Mouse (Mus musculus) heart, embryonic 16.5 days (tissue): ENCODE measurements at regions not wholly inside any gene's neighbourhood (a gene's known extent, or its start where the extent isn't known, plus 50 kb on each side); places are given as distances from the start of the nearest gene placed in this dataset.

ENCODE experiments used
- ATAC-seq: fragments of 200-750 bp; cut with Nextera tagmentation; replicated peaks from 2 replicates; pipeline ENCODE4 v1.8.0; 2017; ENCODE audit warnings: moderate number of reproducible peaks; ENCODE audit not compliant: insufficient read depth, low FRiP score; ENCODE audit errors: extremely low read depth
- H3K27ac ChIP-seq: fragments of 300-500 bp; sonication (generic); 2 replicates; pipeline ENCODE4 v1.5.1; 2014; ENCODE audit warnings: mild to moderate bottlenecking, low read length, control low read depth, moderate library complexity
- H3K27me3 ChIP-seq: fragments of 300-500 bp; sonication (generic); 2 replicates; pipeline ENCODE4 v1.6.1; 2014; ENCODE audit warnings: low read length, mixed read lengths; ENCODE audit not compliant: control insufficient read depth, insufficient read depth
- H3K36me3 ChIP-seq: fragments of 300-500 bp; sonication (generic); 2 replicates; pipeline ENCODE4 v1.6.1; 2014; ENCODE audit not compliant: control insufficient read depth, insufficient read depth
- H3K4me1 ChIP-seq: fragments of 300-500 bp; sonication (generic); 2 replicates; pipeline ENCODE4 v1.6.1; 2014; ENCODE audit warnings: low read length, mixed read lengths; ENCODE audit not compliant: control insufficient read depth, insufficient read depth
- H3K4me2 ChIP-seq: fragments of 300-500 bp; sonication (generic); 2 replicates; pipeline ENCODE4 v1.6.1; 2014; ENCODE audit warnings: low read depth, mild to moderate bottlenecking, control low read depth, low read length
- H3K4me3 ChIP-seq: fragments of 300-500 bp; sonication (generic); 2 replicates; pipeline ENCODE4 v1.5.1; 2014; ENCODE audit warnings: mild to moderate bottlenecking, control low read depth, low read length
- H3K9ac ChIP-seq: fragments of 300-500 bp; sonication (generic); 2 replicates; pipeline ENCODE4 v1.6.1; 2014; ENCODE audit warnings: low read length, control low read depth
- H3K9me3 ChIP-seq: fragments of 300-500 bp; sonication (generic); replicated peaks from 2 replicates; pipeline ENCODE4 v1.6.1; 2016; ENCODE audit warnings: low read length; ENCODE audit not compliant: control insufficient read depth
- WGBS: fragments of 180-500 bp; shearing (Covaris S2); extraction: QIAGEN DNeasy Blood & Tissue Kit; methylation state at CpG from one replicate; pipeline ENCODE4 v1.1.7; 2014; 5-methylcytosine and 5-hydroxymethylcytosine counted together

- no peak for ATAC-seq
These were observed 142.2 kb upstream of the Satb2 start for GRCm38 (mm10) chr1:57120678-57121077.

DNA sequence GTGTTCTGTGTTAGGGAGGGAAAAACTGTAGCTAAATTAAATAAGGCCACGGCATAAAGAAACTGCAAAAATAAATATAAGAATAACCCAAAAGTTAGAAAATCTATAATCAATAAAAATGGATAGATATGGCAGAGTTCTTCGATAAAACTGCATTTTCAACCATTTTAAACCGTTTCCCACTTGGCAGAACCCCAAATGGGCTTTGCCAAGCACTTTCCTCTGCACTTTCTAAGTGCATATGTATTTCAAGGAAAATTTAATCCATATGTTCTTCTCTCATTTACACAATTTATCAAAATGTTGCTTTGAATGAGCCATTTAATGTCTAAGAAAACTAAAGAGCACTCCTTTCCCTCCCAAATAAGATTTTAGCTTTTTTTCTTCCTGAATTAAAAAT is 165.7 kb upstream of the Satb2 start:
- ATAC-seq, result no peak
- Histone ChIP-seq H3K9me3 (no peaks in the 10 kb centered on the region), H3K4me3 (no peak overlapping the region), H3K36me3 (no peaks in the 10 kb centered on the region), H3K4me2 (no peak overlapping the region), H3K27ac (no peak overlapping the region), H3K27me3 (no peaks in the 10 kb centered on the region), H3K4me1 (no peaks in the 10 kb centered on the region), H3K9ac (no peak overlapping the region)
- 73% methylated on average over 3 of the region's 3 CpGs for WGBS

More at GRCm38 (mm10) chr1:57120678-57121077, 142.2 kb upstream of the Satb2 start:
- Histone ChIP-seq H3K4me3 (no peak overlapping the region), H3K27me3 (no peaks in the 10 kb centered on the region), H3K27ac (no peak overlapping the region), H3K4me2 (no peak overlapping the region), H3K9me3 (no peaks in the 10 kb centered on the region), H3K36me3 (no peaks in the 10 kb centered on the region), H3K4me1 (no peaks in the 10 kb centered on the region), H3K9ac (no peak overlapping the region)
- 69% methylated on average over 2 of the region's 2 CpGs for WGBS

GRCm38 (mm10) chr1:57155869-57156268 is 177.4 kb upstream of the Satb2 start:
- Histone ChIP-seq H3K9ac (no peak overlapping the region), H3K4me3 (no peak overlapping the region), H3K4me2 (no peak overlapping the region), H3K9me3 (no peaks in the 10 kb centered on the region), H3K27ac (no peak overlapping the region), H3K27me3 (no peaks in the 10 kb centered on the region), H3K4me1 (no peaks in the 10 kb centered on the region), H3K36me3 (no peaks in the 10 kb centered on the region)
- 74% methylated on average over 7 of the region's 7 CpGs for WGBS
- ATAC-seq, result no peak

DNA sequence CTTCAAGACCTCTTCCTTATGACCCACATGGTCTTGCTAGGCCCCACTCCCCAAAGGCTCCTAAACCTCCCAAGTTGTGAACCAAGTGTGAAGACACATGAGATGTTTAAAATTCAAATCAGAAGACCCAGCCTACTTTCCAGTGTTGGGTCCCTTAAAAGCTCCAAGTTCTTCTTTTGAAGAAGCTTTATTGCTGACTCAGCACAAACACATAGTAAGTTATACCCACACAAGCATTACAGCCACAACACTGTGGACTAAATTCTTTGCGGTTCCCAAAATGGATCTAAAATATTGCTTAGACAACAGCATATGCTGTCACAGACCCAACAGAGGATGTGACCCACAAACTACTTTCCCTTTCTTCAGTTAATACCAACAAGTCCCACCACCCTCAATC is 186.0 kb upstream of the Satb2 start:
- Histone ChIP-seq H3K4me3 (no peak overlapping the region), H3K9me3 (no peaks in the 10 kb centered on the region), H3K4me2 (no peak overlapping the region), H3K27me3 (no peaks in the 10 kb centered on the region), H3K4me1 (no peaks in the 10 kb centered on the region), H3K9ac (no peak overlapping the region), H3K27ac (no peak overlapping the region), H3K36me3 (no peaks in the 10 kb centered on the region)
- 89% methylated on average over 1 of the region's 1 CpGs for WGBS
- ATAC-seq, result no peak

GRCm38 (mm10) chr1:57174289-57174890 is 195.9 kb upstream of the Satb2 start:
- no peak overlapping the region for H3K4me3 ChIP-seq
- H3K27ac ChIP-seq, result no peak overlapping the region
- no peak for ATAC-seq
- no peak overlapping the region for H3K9ac ChIP-seq
- WGBS, result 62% methylated on average over 10 of the region's 10 CpGs
- H3K27me3 ChIP-seq, result no peaks in the 10 kb centered on the region
- H3K36me3 ChIP-seq, result no peaks in the 10 kb centered on the region
- H3K9me3 ChIP-seq, result no peaks in the 10 kb centered on the region
- no peaks in the 10 kb centered on the region for H3K4me1 ChIP-seq
- H3K4me2 ChIP-seq, result no peak overlapping the region

DNA sequence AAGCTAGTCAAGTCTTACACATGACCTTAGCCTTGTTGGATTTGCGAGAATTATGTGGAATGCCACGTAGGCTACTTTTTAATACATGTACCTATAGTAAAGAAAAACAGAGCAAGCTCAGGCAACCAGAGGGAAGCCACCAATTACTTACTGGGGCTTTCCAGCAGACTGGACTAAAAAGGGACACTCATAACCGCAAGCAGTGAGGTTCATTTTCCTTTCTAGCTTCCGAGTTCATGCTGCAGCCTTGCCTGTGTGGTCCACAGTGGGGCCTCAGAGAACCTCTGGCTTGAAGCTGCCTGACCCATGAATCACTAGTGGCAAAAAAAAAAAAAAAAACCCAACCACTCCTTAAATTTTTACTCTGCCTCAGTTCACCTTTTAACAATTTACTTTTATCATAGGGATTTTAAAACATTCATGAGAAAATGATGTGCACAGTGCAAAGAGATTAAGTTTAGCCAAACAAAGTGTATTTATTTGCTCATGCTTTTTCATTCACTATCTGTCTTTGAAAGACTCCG is 188.6 kb upstream of the 1700066M21Rik start:
- no peak overlapping the region for H3K4me2 ChIP-seq
- H3K36me3 ChIP-seq, result no peaks in the 10 kb centered on the region
- H3K9ac ChIP-seq, result no peak overlapping the region
- ATAC-seq, result no peak
- no peak overlapping the region for H3K27ac ChIP-seq
- no peaks in the 10 kb centered on the region for H3K27me3 ChIP-seq
- no peak overlapping the region for H3K4me3 ChIP-seq
- no peaks in the 10 kb centered on the region for H3K4me1 ChIP-seq
- H3K9me3 ChIP-seq, result no peaks in the 10 kb centered on the region
- WGBS, result 75% methylated on average over 5 of the region's 5 CpGs

DNA sequence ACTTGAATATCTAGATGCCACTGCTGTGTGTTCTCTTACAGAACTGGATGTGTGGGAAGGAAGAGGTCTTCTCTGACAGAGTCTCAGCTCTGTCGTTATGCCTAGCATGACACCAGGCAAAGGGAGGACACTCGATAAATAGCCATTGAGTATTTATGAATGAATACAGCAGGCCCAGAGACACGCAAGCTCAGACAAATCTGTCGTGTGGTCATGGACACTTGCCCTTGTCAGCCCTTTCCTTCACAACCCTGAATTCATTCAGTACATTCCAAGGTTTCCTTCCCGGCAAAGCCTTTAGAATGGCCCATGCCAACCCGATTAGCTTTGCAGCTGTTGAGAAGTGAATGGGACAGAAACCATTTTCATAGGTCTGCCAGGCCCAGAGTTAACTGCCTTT is 176.1 kb upstream of the 1700066M21Rik start:
- Histone ChIP-seq H3K9ac (no peak overlapping the region), H3K27ac (no peak overlapping the region), H3K4me1 (peaks cover 4% of the 10 kb centered on the region; the same call in 1 of the 2 replicates), H3K4me3 (no peak overlapping the region), H3K36me3 (no peaks in the 10 kb centered on the region), H3K9me3 (no peaks in the 10 kb centered on the region), H3K4me2 (no peak overlapping the region), H3K27me3 (peaks cover 7% of the 10 kb centered on the region; the same call in 1 of the 2 replicates)
- no peak for ATAC-seq
- WGBS, result 66% methylated on average over 6 of the region's 6 CpGs

GRCm38 (mm10) chr1:57204331-57204730 is 173.1 kb upstream of the 1700066M21Rik start:
- Histone ChIP-seq H3K27ac (no peak overlapping the region), H3K9ac (no peak overlapping the region), H3K27me3 (peaks cover 15% of the 10 kb centered on the region; the same call in 1 of the 2 replicates), H3K36me3 (no peaks in the 10 kb centered on the region), H3K9me3 (no peaks in the 10 kb centered on the region), H3K4me1 (peaks cover 4% of the 10 kb centered on the region; the same call in 1 of the 2 replicates), H3K4me2 (no peak overlapping the region), H3K4me3 (no peak overlapping the region)
- no peak for ATAC-seq
- WGBS, result 56% methylated on average over 3 of the region's 3 CpGs

DNA sequence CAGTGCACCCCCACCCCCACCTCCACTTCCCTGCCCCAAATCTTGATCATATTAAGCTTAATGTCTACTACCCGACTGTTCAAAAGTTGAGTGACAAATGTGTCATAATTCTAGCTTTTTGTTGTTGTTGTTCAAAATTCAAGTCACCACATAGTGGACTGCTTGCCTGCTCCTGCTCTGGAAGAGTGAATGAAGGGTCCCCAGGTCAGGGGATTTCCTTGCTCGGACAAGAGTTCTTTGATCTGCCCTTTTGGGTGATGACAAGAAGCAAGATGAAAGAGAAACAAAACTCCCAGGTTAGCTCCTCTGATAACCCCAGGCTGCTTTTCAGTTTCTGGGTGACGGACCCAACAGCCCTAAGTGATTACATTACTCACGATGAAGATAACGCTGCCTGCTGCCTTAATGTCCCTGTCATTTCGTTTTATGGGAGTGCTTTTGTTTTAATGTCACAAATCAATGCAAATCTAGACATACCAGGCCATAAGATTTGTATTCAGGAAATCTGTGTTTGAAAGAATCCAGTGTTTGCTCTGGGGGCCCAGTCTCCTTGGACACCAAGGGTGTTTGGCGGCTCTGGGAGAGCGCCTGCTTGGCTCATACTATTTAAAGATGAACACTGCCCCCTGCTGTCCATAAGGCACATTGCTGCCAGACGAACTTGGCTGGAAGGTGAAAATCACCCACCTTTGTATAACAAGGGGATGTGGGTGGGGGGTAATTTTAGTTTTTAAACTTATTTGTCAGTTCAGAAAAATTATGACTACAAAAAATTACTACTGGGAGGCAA is 172.0 kb upstream of the 1700066M21Rik start:
- no peak for ATAC-seq
- H3K27ac ChIP-seq, result no peak overlapping the region
- H3K4me3 ChIP-seq, result no peak overlapping the region
- peaks cover 15% of the 10 kb centered on the region; the same call in 1 of the 2 replicates for H3K27me3 ChIP-seq
- 7% methylated on average over 9 of the region's 9 CpGs for WGBS
- peaks cover 4% of the 10 kb centered on the region; the same call in 1 of the 2 replicates for H3K4me1 ChIP-seq
- no peak overlapping the region for H3K9ac ChIP-seq
- H3K4me2 ChIP-seq, result peak overlapping the region; percentile 39; the same call in 1 of the 2 replicates
- H3K36me3 ChIP-seq, result no peaks in the 10 kb centered on the region
- no peaks in the 10 kb centered on the region for H3K9me3 ChIP-seq
